Comparison of ENCODE assay signal across 10 mouse cellular contexts in the genomic region with DNA sequence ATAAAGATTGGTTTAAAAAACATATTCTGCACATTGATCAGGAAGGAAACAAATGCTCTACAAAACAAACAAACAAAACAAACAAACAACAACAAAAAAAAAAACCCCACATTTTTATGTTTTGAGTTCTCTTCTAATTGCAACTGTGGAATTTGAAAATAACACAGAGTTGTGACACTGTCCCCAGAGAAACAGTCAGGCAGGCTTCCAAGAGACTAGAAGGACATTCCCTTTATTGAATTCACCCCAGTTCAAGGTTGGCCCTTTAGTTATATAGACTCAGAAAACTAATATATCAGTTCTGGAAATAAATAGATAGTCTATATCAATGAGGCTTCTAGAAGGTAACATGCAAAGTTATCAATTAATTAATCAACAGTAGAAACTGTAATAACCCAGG.
"Had no signal": no experiment of that assay in that cellular context is flagged by ENCODE, and none has a peak within 500 bp of the region (broad histone marks: within the 10 kb centered on the region; RNA-seq: fewer than 3 reads in every experiment).

No protein-coding gene starts in this region.

- DNase-seq: lung, adult 18-20 months; lung, embryonic 14.5 days; lung, postnatal 10 days; lung, postnatal 4 days; right cerebral cortex, postnatal 25 days; right cerebral cortex, postnatal 4 days; spleen, adult 18-20 months; thymus, adult 18-20 months; thymus, postnatal 25 days; thymus, postnatal 4 days had no signal
